Mouse (Mus musculus) CH12.LX (cell line): ENCODE measurements at regions not wholly inside any gene's neighbourhood (a gene's known extent, or its start where the extent isn't known, plus 50 kb on each side); places are given as distances from the start of the nearest gene placed in this dataset.
"Not testable (repeated sequence)": the region's sequence is repeated elsewhere in the genome, so short reads cannot be mapped to it uniquely, and the experiment has no call there.

Experiments used
- DNase-seq: peaks from one replicate; pipeline ENCODE4 v3.0.0-alpha.2; 2013; ENCODE audit errors: extremely low read depth
- H3K27ac ChIP-seq: 2 replicates; pipeline ENCODE4 v1.5.1; 2012; ENCODE audit warnings: low read depth, mild to moderate bottlenecking, control low read depth, moderate library complexity; ENCODE audit not compliant: insufficient read depth
- H3K27me3 ChIP-seq: replicated peaks from 2 replicates; pipeline ENCODE3; 2012; ENCODE audit warnings: inconsistent platforms
- H3K36me3 ChIP-seq, 2 experiments: replicated peaks in 1 of 2; 2 replicates each; pipeline versions ENCODE3 to v1.6.1; 2012; ENCODE audit warnings: inconsistent platforms in 1 of 2, low read length in 1 of 2, mild to moderate bottlenecking in 1 of 2, mixed read lengths in 1 of 2, moderate library complexity in 1 of 2; ENCODE audit not compliant: control insufficient read depth in 1 of 2, insufficient read depth in 1 of 2
- H3K4me1 ChIP-seq, 2 experiments: 2 replicates each; pipeline ENCODE4 v1.6.1; 2012; ENCODE audit warnings: inconsistent platforms in 1 of 2, moderate library complexity in 1 of 2; ENCODE audit not compliant: insufficient read depth in 2 of 2, control insufficient read depth in 1 of 2
- H3K4me2 ChIP-seq: 2 replicates; pipeline ENCODE4 v1.6.1; 2012; ENCODE audit warnings: low read depth, mild to moderate bottlenecking, control low read depth; ENCODE audit not compliant: poor library complexity, insufficient read depth, severe bottlenecking
- H3K4me3 ChIP-seq, 3 experiments: fragments of 150-350 bp in 1 of 3; sonication (generic) in 1 of 3; replicated peaks in 1 of 3; 2 replicates each; pipeline versions ENCODE3 to v1.5.1; 2011 to 2012; ENCODE audit warnings: low read depth in 2 of 3, low read length in 2 of 3, mild to moderate bottlenecking in 2 of 3, moderate library complexity in 2 of 3, control low read depth in 1 of 3, improper control_type of control experiment in 1 of 3, inconsistent platforms in 1 of 3, mixed read lengths in 1 of 3; ENCODE audit not compliant: poor library complexity in 1 of 3
- H3K79me2 ChIP-seq: replicated peaks from 2 replicates; pipeline ENCODE4 v1.6.1; 2012; ENCODE audit warnings: mild to moderate bottlenecking, moderate library complexity; ENCODE audit not compliant: control insufficient read depth, poor library complexity, insufficient read depth, severe bottlenecking; ENCODE audit errors: extremely low read depth
- H3K9ac ChIP-seq: 2 replicates; pipeline ENCODE4 v1.6.1; 2012; ENCODE audit warnings: low read depth, mild to moderate bottlenecking, control low read depth, moderate library complexity; ENCODE audit not compliant: insufficient read depth
- H3K9me3 ChIP-seq: replicated peaks from 2 replicates; pipeline ENCODE3; 2012; ENCODE audit warnings: low read length, inconsistent platforms, mixed read lengths
- BHLHE40 ChIP-seq: IDR thresholded peaks from 2 replicates; pipeline ENCODE4 v1.6.1; 2011; ENCODE audit warnings: mild to moderate bottlenecking, low read depth, low read length, improper control_type of control experiment
- CHD1 ChIP-seq: IDR thresholded peaks from 2 replicates; pipeline ENCODE4 v1.6.1; 2012; ENCODE audit warnings: low read depth, low read length, improper control_type of control experiment, inconsistent platforms
- CHD2 ChIP-seq: IDR thresholded peaks from 2 replicates; pipeline ENCODE4 v1.6.1; 2011; ENCODE audit warnings: low read length, improper control_type of control experiment
- CTCF ChIP-seq, 2 experiments: IDR thresholded peaks in 1 of 2; conservative IDR thresholded peaks in 1 of 2; 2 replicates each; pipeline ENCODE4 v1.5.1; 2011 to 2012; ENCODE audit warnings: low read depth in 2 of 2, low read length in 2 of 2, improper control_type of control experiment in 1 of 2, inconsistent platforms in 1 of 2, mild to moderate bottlenecking in 1 of 2, moderate library complexity in 1 of 2
- E2F4 ChIP-seq: IDR thresholded peaks from 2 replicates; pipeline ENCODE4 v1.6.1; 2011; ENCODE audit warnings: low read depth, low read length, improper control_type of control experiment; ENCODE audit not compliant: insufficient replicate concordance
- EP300 ChIP-seq: IDR thresholded peaks from 2 replicates; pipeline ENCODE4 v1.6.1; 2011; ENCODE audit warnings: low read length, improper control_type of control experiment
- ETS1 ChIP-seq: conservative IDR thresholded peaks from 2 replicates; pipeline ENCODE4 v1.6.1; 2012; ENCODE audit warnings: low read depth, mild to moderate bottlenecking, inconsistent platforms, low read length, improper control_type of control experiment, moderate library complexity
- GABPA ChIP-seq: IDR thresholded peaks from 2 replicates; pipeline ENCODE4 v1.6.1; 2012; ENCODE audit warnings: low read depth, low read length, improper control_type of control experiment, inconsistent platforms; ENCODE audit not compliant: insufficient replicate concordance
- HCFC1 ChIP-seq: IDR thresholded peaks from 2 replicates; pipeline ENCODE4 v1.6.1; 2012; ENCODE audit warnings: low read depth, mild to moderate bottlenecking, inconsistent platforms, low read length, improper control_type of control experiment
- IRF4 ChIP-seq: IDR thresholded peaks from 2 replicates; pipeline ENCODE4 v1.6.1; 2014; ENCODE audit warnings: low read depth, mild to moderate bottlenecking, inconsistent platforms, low read length, improper control_type of control experiment
- JUN ChIP-seq: IDR thresholded peaks from 2 replicates; pipeline ENCODE4 v1.6.1; 2011; ENCODE audit warnings: low read depth, mild to moderate bottlenecking, low read length, improper control_type of control experiment, moderate library complexity; ENCODE audit not compliant: insufficient read depth
- MAFK ChIP-seq: IDR thresholded peaks from 2 replicates; pipeline ENCODE4 v1.6.1; 2011; ENCODE audit warnings: low read length, improper control_type of control experiment; ENCODE audit not compliant: insufficient replicate concordance
- MAX ChIP-seq: IDR thresholded peaks from 2 replicates; pipeline ENCODE4 v1.6.1; 2011; ENCODE audit warnings: low read length, improper control_type of control experiment
- MEF2A ChIP-seq: IDR thresholded peaks from 2 replicates; pipeline ENCODE4 v1.6.1; 2014; ENCODE audit warnings: low read depth, mild to moderate bottlenecking, inconsistent platforms, low read length, improper control_type of control experiment, borderline replicate concordance
- MYC ChIP-seq: IDR thresholded peaks from 2 replicates; pipeline ENCODE4 v1.6.1; 2011; ENCODE audit warnings: low read depth, mild to moderate bottlenecking, improper control_type of control experiment, low read length
- NELFE ChIP-seq: IDR thresholded peaks from 2 replicates; pipeline ENCODE4 v1.6.1; 2011; ENCODE audit warnings: low read depth, low read length, improper control_type of control experiment
- POLR2AphosphoS2 ChIP-seq: IDR thresholded peaks from 2 replicates; pipeline ENCODE4 v1.6.1; 2011; ENCODE audit warnings: low read depth, low read length, improper control_type of control experiment
- RAD21 ChIP-seq: IDR thresholded peaks from 2 replicates; pipeline ENCODE4 v1.6.1; 2011; ENCODE audit warnings: low read depth, mild to moderate bottlenecking, low read length, improper control_type of control experiment, moderate library complexity
- RCOR1 ChIP-seq: conservative IDR thresholded peaks from 2 replicates; pipeline ENCODE4 v1.6.1; 2012; ENCODE audit warnings: low read depth, mild to moderate bottlenecking, inconsistent platforms, low read length, improper control_type of control experiment
- SIN3A ChIP-seq: IDR thresholded peaks from 2 replicates; pipeline ENCODE4 v1.6.1; 2012; ENCODE audit warnings: low read length, improper control_type of control experiment, inconsistent platforms
- TBP ChIP-seq: conservative IDR thresholded peaks from 2 replicates; pipeline ENCODE4 v1.6.1; 2011; ENCODE audit warnings: low read depth, low read length, improper control_type of control experiment
- TCF12 ChIP-seq: IDR thresholded peaks from 2 replicates; pipeline ENCODE4 v1.6.1; 2014; ENCODE audit warnings: low read depth, mild to moderate bottlenecking, inconsistent platforms, low read length, improper control_type of control experiment
- USF2 ChIP-seq: conservative IDR thresholded peaks from 2 replicates; pipeline ENCODE4 v1.6.1; 2011; ENCODE audit warnings: low read depth, low read length, improper control_type of control experiment
- ZKSCAN1 ChIP-seq: IDR thresholded peaks from 2 replicates; pipeline ENCODE4 v1.6.1; 2012; ENCODE audit warnings: low read depth, inconsistent platforms, low read length, improper control_type of control experiment, borderline replicate concordance
- ZMIZ1 ChIP-seq: IDR thresholded peaks from 2 replicates; pipeline ENCODE4 v1.6.1; 2012; ENCODE audit warnings: low read depth, mild to moderate bottlenecking, inconsistent platforms, low read length, improper control_type of control experiment
- ZNF384 ChIP-seq: IDR thresholded peaks from 2 replicates; pipeline ENCODE4 v1.6.1; 2012; ENCODE audit warnings: low read depth, low read length, improper control_type of control experiment, inconsistent platforms
- dilution Hi-C: fragments of 300-500 bp; cut with MboI; formaldehyde crosslinking; loops from 2 replicates; pipeline ENCODE4 v1.14.3; 2020; ENCODE audit warnings: low sequenced_read_pairs; ENCODE audit not compliant: extremely low pct_unique_long_range_greater_than_20kb, extremely low pct_ligation_motif_present
- in situ Hi-C: fragments of 300-500 bp; cut with MboI; formaldehyde crosslinking; loops from 3 replicates; pipeline ENCODE4 v1.14.3; 2019; ENCODE audit warnings: low sequenced_read_pairs, low pct_ligation_motif_present, low pct_unique_long_range_greater_than_20kb, mixed read lengths

DNA sequence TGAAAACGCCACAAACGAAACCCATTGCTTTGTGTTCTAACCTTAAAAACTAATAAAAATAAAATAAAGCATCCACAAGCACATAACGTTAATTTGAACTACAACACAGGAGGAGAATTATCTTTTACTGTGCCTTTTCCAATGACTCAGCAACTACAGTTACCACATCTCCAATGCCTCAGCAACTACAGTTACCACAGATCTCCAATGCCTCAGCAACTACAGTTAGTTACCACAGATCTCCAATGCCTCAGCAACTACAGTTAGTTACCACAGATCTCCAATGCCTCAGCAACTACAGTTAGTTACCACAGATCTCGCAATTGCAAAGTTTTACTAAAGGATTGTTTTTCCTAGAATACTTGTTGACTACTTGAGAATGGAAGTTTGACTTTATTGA, 248.7 kb downstream of the Kctd12 start:
- H3K4me2 ChIP-seq, H3K27me3 ChIP-seq, dilution Hi-C loops, H3K4me3 ChIP-seq, H3K9ac ChIP-seq, H3K27ac ChIP-seq, in situ Hi-C loops, H3K36me3 ChIP-seq, DNase-seq, H3K79me2 ChIP-seq, H3K9me3 ChIP-seq: not testable (repeated sequence)
- peaks cover 8 to 34% of the 10 kb centered on the region in 2 experiments for H3K4me1 ChIP-seq

DNA sequence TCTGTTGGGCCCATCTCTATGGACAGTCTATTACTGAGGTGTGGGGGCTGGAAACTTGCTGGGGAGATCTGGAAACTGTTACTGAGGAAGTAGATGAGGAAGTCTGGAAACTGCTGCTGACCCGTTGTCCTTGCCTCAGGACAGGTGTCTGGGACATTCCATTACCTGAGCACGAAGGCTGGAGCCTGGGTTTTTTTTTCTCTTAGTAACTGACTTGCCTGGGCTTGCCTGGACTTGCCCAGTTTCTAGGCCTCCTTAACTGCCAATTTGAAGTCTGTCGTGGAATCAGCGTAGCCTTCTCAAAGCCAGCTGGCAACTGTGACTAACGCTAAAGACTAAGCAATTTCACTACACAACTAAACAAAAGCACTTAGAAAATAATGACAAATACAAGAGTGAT, 250.7 kb downstream of the Kctd12 start:
- no peak overlapping the region; the same call in 1 of the 2 replicates for H3K4me2 ChIP-seq
- H3K9me3 ChIP-seq = no peaks in the 10 kb centered on the region
- in situ Hi-C loops (no loop called here), dilution Hi-C loops (no loop called here)
- no peak overlapping the region for H3K9ac ChIP-seq
- H3K36me3 ChIP-seq = no peaks in the 10 kb centered on the region
- H3K4me3 ChIP-seq = no peak overlapping the region
- H3K79me2 ChIP-seq = no peaks in the 10 kb centered on the region
- peak overlapping the region; percentile 31; the same call in 1 of the 2 replicates for H3K27ac ChIP-seq
- TF ChIP-seq EP300 (peak; percentile 82), USF2 (no peak), RAD21 (no peak), MAFK (no peak), NELFE (no peak), MEF2A (peak; percentile 67), SIN3A (no peak), E2F4 (0 out of 2 replicates have a peak, but pooled peaks have one; percentile 32), MYC (0 out of 2 replicates have a peak, but pooled peaks have one; percentile 19), CHD2 (no peak), ZMIZ1 (no peak), TBP (no peak), BHLHE40 (0 out of 2 replicates have a peak, but pooled peaks have one; percentile 33), HCFC1 (no peak), ETS1 (peak; percentile 51), MAX (peak; percentile 36; the same call in 1 of the 2 replicates), POLR2AphosphoS2 (no peak), RCOR1 (peak; percentile 62; the same call in 1 of the 2 replicates), CTCF (conservative IDR thresholded peaks at IDR 0.05 in 1 of 2, IDR thresholded peaks at IDR 0.05 in 1 of 2; ENCODE audit: low read depth in 2 of 2, low read length in 2 of 2) (no peak), JUN (no peak), TCF12 (peak; percentile 61), CHD1 (peak; percentile 99), ZNF384 (peak; percentile 93), IRF4 (peak; percentile 69), ZKSCAN1 (no peak), GABPA (no peak)
- TF ChIP-seq, all 38 proteins: peak for 12
- no peaks in the 10 kb centered on the region for H3K27me3 ChIP-seq
- DNase-seq = peak; percentile 61
- H3K4me1 ChIP-seq = peaks cover 8 to 34% of the 10 kb centered on the region in 2 experiments
